7 mouse cellular contexts compared by ENCODE assay signal in genomic region chr4:155234371-155235310, GRCm38 (mm10). TPM values are rescaled to one million over a fixed set of nuclear protein-coding genes. Genes with fewer than 3 reads are reported as not detected.
A peak's percentile ranks its signal among the peaks of the same experiment; 100 is the strongest.
DNase-seq lines count a peak whose midpoint lies in the region; ATAC-seq and TF ChIP-seq lines count a peak whose summit lies in the region.

No protein-coding gene starts in this region.

- H3K27ac ChIP-seq in testis, adult 2 months (ENCODE audit: control insufficient read depth, insufficient read depth, low read depth, low read length), result peak overlapping the region; percentile 72
- peak overlapping the region; percentile 91 for H3K27ac ChIP-seq in embryonic facial prominence, embryonic 10.5 days (replicated peaks)
- peak overlapping the region; percentile 56 for H3K27ac ChIP-seq in hindbrain, embryonic 11.5 days (ENCODE audit: low read depth, low read length)
- H3K27ac ChIP-seq in limb, embryonic 13.5 days, result peak overlapping the region; percentile 98
- H3K27ac ChIP-seq in midbrain, embryonic 13.5 days, result peak overlapping the region; percentile 89

- peak overlapping the region; percentile 11; the same call in 1 of the 2 replicates for H3K9ac ChIP-seq in hindbrain, embryonic 11.5 days (ENCODE audit: low read depth, low read length)
- peak overlapping the region; percentile 58 for H3K9ac ChIP-seq in limb, embryonic 13.5 days
- peak overlapping the region; percentile 58; the same call in 1 of the 2 replicates for H3K9ac ChIP-seq in midbrain, embryonic 13.5 days (replicated peaks)

- TF ChIP-seq CTCF in testis, adult 2 months (IDR thresholded peaks at IDR 0.05; ENCODE audit: control insufficient read depth, insufficient read depth, insufficient replicate concordance, low read depth, low read length), result no peak

- no peaks in the 10 kb centered on the region for H3K9me3 ChIP-seq in embryonic facial prominence, embryonic 10.5 days
- no peaks in the 10 kb centered on the region for H3K9me3 ChIP-seq in hindbrain, embryonic 11.5 days (ENCODE audit: control insufficient read depth, low read length)
- H3K9me3 ChIP-seq in limb, embryonic 13.5 days, result no peaks in the 10 kb centered on the region
- H3K9me3 ChIP-seq in midbrain, embryonic 13.5 days, result no peaks in the 10 kb centered on the region

- peaks cover 24% of the 10 kb centered on the region for H3K4me1 ChIP-seq in testis, adult 2 months (ENCODE audit: control insufficient read depth, insufficient read depth, low read length)
- peaks cover 54% of the 10 kb centered on the region for H3K4me1 ChIP-seq in embryonic facial prominence, embryonic 10.5 days
- peaks cover 10% of the 10 kb centered on the region for H3K4me1 ChIP-seq in hindbrain, embryonic 11.5 days (replicated peaks; ENCODE audit: control insufficient read depth, insufficient read depth, low read length)
- H3K4me1 ChIP-seq in limb, embryonic 13.5 days, result peaks cover 84% of the 10 kb centered on the region
- H3K4me1 ChIP-seq in midbrain, embryonic 13.5 days (replicated peaks), result peaks cover 38% of the 10 kb centered on the region

- H3K4me3 ChIP-seq in testis, adult 2 months (ENCODE audit: control insufficient read depth, low read depth, low read length), result peak overlapping the region; percentile 27
- H3K4me3 ChIP-seq in embryonic facial prominence, embryonic 10.5 days, result peak overlapping the region; percentile 32; the same call in 1 of the 2 replicates
- no peak overlapping the region for H3K4me3 ChIP-seq in hindbrain, embryonic 11.5 days (ENCODE audit: low read depth, low read length)
- peak overlapping the region; percentile 17; the same call in 1 of the 2 replicates for H3K4me3 ChIP-seq in limb, embryonic 13.5 days
- no peak overlapping the region for H3K4me3 ChIP-seq in midbrain, embryonic 13.5 days (replicated peaks)

- TF ChIP-seq POLR2A in testis, adult 2 months (IDR thresholded peaks at IDR 0.05; ENCODE audit: control insufficient read depth, low read depth, low read length), result no peak

- no peak for DNase-seq in testis, postnatal 14 days (ENCODE audit: low spot score)
- no peak for DNase-seq in embryonic facial prominence, embryonic 10.5 days (ENCODE audit: low spot score)
- DNase-seq in hindbrain, embryonic 11.5 days (ENCODE audit: low spot score), result no peak
- DNase-seq in testis, postnatal 10 days (ENCODE audit: low spot score), result no peak

- H3K36me3 ChIP-seq in testis, adult 2 months (ENCODE audit: control insufficient read depth, insufficient read depth, low read length), result no peaks in the 10 kb centered on the region
- no peaks in the 10 kb centered on the region for H3K36me3 ChIP-seq in embryonic facial prominence, embryonic 10.5 days (replicated peaks)
- H3K36me3 ChIP-seq in hindbrain, embryonic 11.5 days (ENCODE audit: control insufficient read depth, insufficient read depth, low read length), result no peaks in the 10 kb centered on the region
- no peaks in the 10 kb centered on the region for H3K36me3 ChIP-seq in limb, embryonic 13.5 days
- H3K36me3 ChIP-seq in midbrain, embryonic 13.5 days, result no peaks in the 10 kb centered on the region

- WGBS in embryonic facial prominence, embryonic 10.5 days, result 64% methylated on average over 8 of the region's 8 CpGs
- WGBS in hindbrain, embryonic 11.5 days, result 78% methylated on average over 8 of the region's 8 CpGs
- WGBS in limb, embryonic 13.5 days, result 44% methylated on average over 8 of the region's 8 CpGs
- 72% methylated on average over 8 of the region's 8 CpGs for WGBS in midbrain, embryonic 13.5 days

- no peak overlapping the region for H3K4me2 ChIP-seq in hindbrain, embryonic 11.5 days (replicated peaks; ENCODE audit: low read depth, low read length)
- peak overlapping the region; percentile 56 for H3K4me2 ChIP-seq in limb, embryonic 13.5 days (replicated peaks)
- H3K4me2 ChIP-seq in midbrain, embryonic 13.5 days (replicated peaks), result 0 out of 2 replicates have a peak overlapping the region, but pooled peaks have one; percentile 44

- no peaks in the 10 kb centered on the region for H3K27me3 ChIP-seq in testis, adult 2 months (ENCODE audit: control insufficient read depth, insufficient read depth, low read length)
- no peaks in the 10 kb centered on the region for H3K27me3 ChIP-seq in embryonic facial prominence, embryonic 10.5 days (replicated peaks; ENCODE audit: low read depth, poor library complexity, severe bottlenecking)
- no peaks in the 10 kb centered on the region for H3K27me3 ChIP-seq in hindbrain, embryonic 11.5 days (ENCODE audit: control insufficient read depth, insufficient read depth, low read length)
- H3K27me3 ChIP-seq in limb, embryonic 13.5 days, result no peaks in the 10 kb centered on the region
- no peaks in the 10 kb centered on the region for H3K27me3 ChIP-seq in midbrain, embryonic 13.5 days

- no peak for ATAC-seq in hindbrain, embryonic 11.5 days (ENCODE audit: low FRiP score)
- 0 out of 2 replicates have a peak, but pooled peaks have one; percentile 2 for ATAC-seq in limb, embryonic 13.5 days (ENCODE audit: low FRiP score, low read depth)
- no peak; the same call in 1 of the 2 replicates for ATAC-seq in midbrain, embryonic 13.5 days

RNA-seq across cellular contexts. Expression of gene Ski, which starts 12.2 kb away (rescaled TPM):
- polyA plus RNA-seq in testis, adult 2 months (2012; rRNA removed), result 5.0 and 6.4 TPM in 2 replicates
- polyA plus RNA-seq in embryonic facial prominence, embryonic 10.5 days (2016; fragmentation: Nextera tagmentation; extraction: Ambion mirVana), result 8.5 and 10.7 TPM in 2 replicates
- polyA plus RNA-seq in hindbrain, embryonic 11.5 days (2014; fragmentation: Nextera tagmentation; extraction: Ambion mirVana), result 13.4 and 21.0 TPM in 2 replicates
- 24.4 and 24.8 TPM in 2 replicates for polyA plus RNA-seq in limb, embryonic 13.5 days (2015; fragmentation: Nextera tagmentation; extraction: Ambion mirVana)
- polyA plus RNA-seq in midbrain, embryonic 13.5 days (2015; fragmentation: Nextera tagmentation; extraction: Ambion mirVana), result 9.3 and 9.9 TPM in 2 replicates

RNA-seq across cellular contexts. Expression of gene Faap20, which starts 15.0 kb away (rescaled TPM):
- polyA plus RNA-seq in testis, adult 2 months (2012; rRNA removed), result 12.4 and 12.7 TPM in 2 replicates
- 99.6 and 100 TPM in 2 replicates for polyA plus RNA-seq in embryonic facial prominence, embryonic 10.5 days (2016; fragmentation: Nextera tagmentation; extraction: Ambion mirVana)
- polyA plus RNA-seq in hindbrain, embryonic 11.5 days (2014; fragmentation: Nextera tagmentation; extraction: Ambion mirVana), result 99.0 and 99.3 TPM in 2 replicates
- 92.1 and 97.8 TPM in 2 replicates for polyA plus RNA-seq in limb, embryonic 13.5 days (2015; fragmentation: Nextera tagmentation; extraction: Ambion mirVana)
- polyA plus RNA-seq in midbrain, embryonic 13.5 days (2015; fragmentation: Nextera tagmentation; extraction: Ambion mirVana), result 91.2 and 92.7 TPM in 2 replicates

Comparison
In these comparisons a context has a peak if more than half of its experiments do, and no peak if none do; other contexts are left out.
1. H3K4me3 ChIP-seq: peak in testis, adult 2 months (single experiment), embryonic facial prominence, embryonic 10.5 days (single experiment) and limb, embryonic 13.5 days (single experiment); none in hindbrain, embryonic 11.5 days (single experiment) and midbrain, embryonic 13.5 days (single experiment).
2. Peak in every context shown above with its lines, with median percentiles within 50 percentile points of each other: H3K27ac ChIP-seq and H3K9ac ChIP-seq.